Mouse (Mus musculus) cerebellum, adult 2 months (tissue): ENCODE measurements at regions not wholly inside any gene's neighbourhood (a gene's known extent, or its start where the extent isn't known, plus 50 kb on each side); places are given as distances from the start of the nearest gene placed in this dataset.
"Not testable (repeated sequence)": the region's sequence is repeated elsewhere in the genome, so short reads cannot be mapped to it uniquely, and the experiment has no call there.

Experiments
- CTCF ChIP-seq: fragments of 200-500 bp; IDR thresholded peaks from 2 replicates; pipeline ENCODE4 v1.5.1; 2011; ENCODE audit warnings: low read depth, mild to moderate bottlenecking, control low read depth, low read length, moderate library complexity, borderline replicate concordance; ENCODE audit not compliant: insufficient read depth
- POLR2A ChIP-seq: fragments of 200-500 bp; IDR thresholded peaks from 2 replicates; pipeline ENCODE4 v1.6.1; 2011; ENCODE audit warnings: low read length, control low read depth, borderline replicate concordance; ENCODE audit not compliant: insufficient read depth

- not testable (repeated sequence) for TF ChIP-seq POLR2A, CTCF
Observed at GRCm38 (mm10) chr11:91167336-91167735, 410.0 kb downstream of the Kif2b start.
